Mouse (Mus musculus): ENCODE data around the gene Osbpl9. TPM values are rescaled to one million over a fixed set of nuclear protein-coding genes. Genes with fewer than 3 reads are reported as not detected.

The Osbpl9 gene
- total RNA-seq, 2 experiments from 2014 or later: 56.5 to 58.3 TPM

DNA sequence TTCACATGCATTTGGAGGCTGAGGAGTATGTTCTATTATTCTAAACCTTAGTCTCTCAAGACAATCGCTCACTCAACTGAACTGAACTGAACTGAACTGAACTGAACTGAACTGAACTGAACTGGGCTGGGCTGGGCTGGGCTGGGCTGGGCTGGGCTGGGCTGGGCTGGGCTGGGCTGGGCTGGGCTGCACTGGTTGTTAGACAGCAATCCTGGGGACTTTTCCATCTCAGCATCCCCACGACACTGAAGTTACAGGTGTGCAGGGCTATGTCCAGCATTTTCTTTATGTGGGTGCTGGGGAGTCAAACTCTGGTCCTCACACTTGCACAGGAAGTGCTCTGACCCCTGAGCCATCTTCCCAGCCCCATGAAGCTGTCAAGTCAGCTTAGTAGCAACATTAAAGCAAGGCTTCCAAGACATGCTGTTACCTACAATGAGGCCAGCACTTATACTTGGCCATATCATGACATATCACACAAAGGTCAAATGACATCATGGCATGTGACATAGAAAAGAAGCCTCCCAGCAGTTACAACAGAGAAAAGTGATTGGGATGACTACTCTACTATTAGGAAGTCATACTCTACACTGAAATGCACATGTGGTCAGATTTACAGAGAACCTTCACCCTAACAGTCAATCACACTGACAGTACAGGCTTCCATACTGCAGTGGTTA is 76.2 kb downstream of the Osbpl9 start:
- no peak for DNase-seq (ENCODE audit: extremely low spot score in 1 of 2, low spot score in 2 of 2)
- intact Hi-C loops (cut with DNase I): no loop called here
- TF ChIP-seq CTCF (IDR thresholded peaks at IDR 0.05): no peak

DNA sequence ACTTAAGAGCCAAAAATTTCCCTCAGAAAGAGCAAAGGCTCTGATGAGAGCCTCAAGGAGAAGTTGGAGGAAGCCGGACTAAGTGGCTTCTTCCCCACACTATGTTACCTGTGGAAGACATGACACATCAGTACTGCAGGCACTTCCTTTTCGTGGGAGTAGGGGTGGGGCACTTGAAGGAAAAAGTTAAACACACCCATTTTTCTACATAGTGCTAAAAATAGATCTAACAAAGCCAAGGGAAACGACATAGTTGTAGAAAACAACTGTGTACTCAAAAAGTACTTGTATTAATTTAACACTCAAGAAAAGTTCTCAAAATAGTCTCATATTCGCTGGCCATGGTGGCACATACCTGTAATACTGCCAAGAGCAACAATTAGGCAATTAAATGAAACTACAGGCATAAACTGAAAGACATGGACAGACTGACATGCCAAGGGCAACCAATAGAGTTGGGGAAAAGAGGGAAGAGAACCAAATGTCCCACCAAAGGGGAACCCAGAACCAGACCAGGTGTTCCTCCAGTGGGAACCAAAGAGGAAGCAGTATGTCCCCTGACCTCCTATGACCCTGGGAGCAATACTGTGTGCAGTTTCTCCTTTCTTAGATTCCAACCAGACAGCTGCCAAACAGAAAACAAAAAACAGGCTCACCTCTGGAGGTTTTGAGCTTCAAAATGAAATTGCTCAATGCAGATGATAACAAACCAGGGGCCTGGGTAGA is 79.1 kb downstream of the Osbpl9 start:
- no peak overlapping the region for H3K4me3 ChIP-seq
- H3K27ac ChIP-seq: no peak overlapping the region
- TF ChIP-seq CTCF (IDR thresholded peaks at IDR 0.05): no peak
- intact Hi-C loops (cut with DNase I): loop anchor here (2.0 kb wide), 1 partner anchor 68 kb away; no protein-coding TSS in a partner anchor
- DNase-seq (ENCODE audit: extremely low spot score in 1 of 2, low spot score in 2 of 2): no peak

More for the DNA sequence above, 76.2 kb downstream of the Osbpl9 start:
- H3K27ac ChIP-seq: no peak overlapping the region
- no peak overlapping the region for H3K4me3 ChIP-seq

DNA sequence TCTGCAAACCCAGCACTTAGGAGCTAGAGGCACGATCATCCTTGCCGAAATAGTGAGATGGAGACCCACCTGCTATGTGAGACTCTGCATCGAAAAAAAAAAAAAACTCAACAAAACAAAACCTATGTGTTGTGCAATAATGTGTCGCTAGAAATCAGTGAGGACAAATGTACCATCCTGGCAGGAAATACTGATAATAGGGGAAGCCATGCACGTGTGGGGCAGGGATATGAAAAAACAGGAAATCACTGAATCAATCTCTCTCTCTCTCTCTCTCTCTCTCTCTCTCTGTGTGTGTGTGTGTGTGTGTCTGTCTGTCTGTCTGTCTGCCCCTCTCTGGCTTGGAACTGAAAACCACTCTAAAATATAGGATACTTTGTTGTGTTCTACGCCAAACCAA is 81.3 kb downstream of the Osbpl9 start:
- no peak for DNase-seq (ENCODE audit: extremely low spot score in 1 of 2, low spot score in 2 of 2)
- intact Hi-C loops (cut with DNase I): no loop called here
- Histone ChIP-seq H3K27ac (no peak overlapping the region), H3K4me3 (no peak overlapping the region)
- TF ChIP-seq CTCF (IDR thresholded peaks at IDR 0.05): no peak

DNA sequence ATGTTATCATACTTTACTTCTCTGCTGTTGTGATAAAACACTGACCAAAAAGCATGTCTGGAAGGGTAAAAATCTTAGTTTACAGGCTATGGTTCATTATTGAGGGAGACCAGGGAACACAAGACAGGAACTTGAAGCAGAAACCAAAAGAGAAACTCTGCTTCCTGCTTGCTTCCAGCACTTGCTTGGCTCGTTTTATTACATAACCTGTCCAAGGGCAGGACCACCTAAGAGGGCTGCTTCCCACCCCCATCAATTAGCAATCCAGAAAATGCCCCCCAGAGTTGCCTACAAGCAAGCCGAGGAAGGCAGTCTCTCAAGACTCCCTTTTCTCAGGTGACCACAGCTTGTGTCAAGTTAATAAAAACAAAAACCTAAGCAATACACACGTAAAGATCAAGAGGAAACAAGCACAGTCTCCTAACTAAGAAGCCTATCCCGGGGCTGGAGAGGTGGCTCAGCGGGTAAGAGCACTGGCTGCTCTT is 82.4 kb downstream of the Osbpl9 start:
- intact Hi-C loops (cut with DNase I): loop anchor here (5.0 kb wide), 1 partner anchor 38 kb away; no protein-coding TSS in a partner anchor
- TF ChIP-seq CTCF (IDR thresholded peaks at IDR 0.05): no peak

DNA sequence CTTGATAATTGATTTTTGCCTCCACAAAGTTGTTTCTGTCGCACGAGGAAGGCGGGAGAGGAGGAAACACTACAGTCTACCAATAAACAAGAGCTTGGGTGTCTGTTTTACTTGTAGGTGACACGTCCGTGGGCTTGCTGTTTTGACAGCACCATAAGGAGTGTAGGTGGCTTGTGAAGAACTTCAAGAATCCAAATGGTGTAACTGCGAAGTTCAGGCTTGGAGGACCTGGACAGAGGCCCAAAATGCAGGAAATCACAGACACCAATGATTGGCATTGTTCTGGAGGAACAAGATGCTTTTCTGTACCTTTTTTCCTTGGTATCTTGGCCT is 83.8 kb downstream of the Osbpl9 start:
- Histone ChIP-seq H3K4me3 (peak overlapping the region; percentile 52), H3K27ac (peak overlapping the region; percentile 77)
- peak in 1 of 2 experiments; percentile 43 for DNase-seq (ENCODE audit: extremely low spot score in 1 of 2, low spot score in 2 of 2)
- no peak for TF ChIP-seq CTCF (IDR thresholded peaks at IDR 0.05)
- intact Hi-C loops (cut with DNase I): loop anchor here (5.0 kb wide), 1 partner anchor 39 kb away; no protein-coding TSS in a partner anchor

More for the DNA sequence above, 82.4 kb downstream of the Osbpl9 start:
- Histone ChIP-seq H3K4me3 (no peak overlapping the region), H3K27ac (no peak overlapping the region)
- no peak for DNase-seq (ENCODE audit: extremely low spot score in 1 of 2, low spot score in 2 of 2)

DNA sequence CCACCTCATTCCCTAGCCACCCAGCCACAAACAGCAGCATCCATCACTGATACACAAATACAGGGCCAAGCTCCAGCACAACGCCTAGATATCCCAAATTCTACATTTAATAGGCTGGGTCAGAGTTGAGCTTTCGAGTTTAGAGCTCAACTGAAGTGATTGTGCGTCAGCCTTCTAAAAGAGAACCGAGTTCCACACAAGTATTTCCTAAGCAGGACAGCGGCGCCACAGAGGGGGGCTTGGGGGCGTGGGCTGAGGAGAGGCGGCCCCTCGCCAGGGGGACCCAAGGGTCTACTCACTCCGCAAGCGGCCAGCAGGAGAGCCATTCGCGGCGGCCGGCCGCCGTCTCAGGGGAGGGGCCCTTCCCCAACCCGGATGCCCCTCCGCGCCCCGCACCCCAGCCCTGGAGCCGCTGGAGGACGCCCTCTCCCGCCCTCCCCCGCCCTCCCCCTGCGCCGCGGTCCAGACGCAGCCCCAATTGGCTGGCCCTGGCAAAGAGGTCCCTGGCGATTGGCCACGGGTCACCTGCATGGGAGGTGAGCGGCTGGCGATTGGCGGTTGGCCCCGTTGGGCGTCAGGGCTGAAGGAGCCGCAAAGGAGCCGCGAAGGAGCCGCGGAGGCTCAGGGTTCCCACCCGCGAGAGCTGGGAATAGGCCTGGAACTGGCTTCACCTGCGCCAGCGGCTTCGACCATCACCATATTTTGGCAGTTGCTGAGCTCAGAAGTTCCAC is 84.3 kb downstream of the Osbpl9 start:
- intact Hi-C loops (cut with DNase I): loop anchor here (5.0 kb wide), 1 partner anchor 40 kb away; no protein-coding TSS in a partner anchor
- TF ChIP-seq CTCF (IDR thresholded peaks at IDR 0.05): no peak; the same call in 1 of the 2 replicates

DNA sequence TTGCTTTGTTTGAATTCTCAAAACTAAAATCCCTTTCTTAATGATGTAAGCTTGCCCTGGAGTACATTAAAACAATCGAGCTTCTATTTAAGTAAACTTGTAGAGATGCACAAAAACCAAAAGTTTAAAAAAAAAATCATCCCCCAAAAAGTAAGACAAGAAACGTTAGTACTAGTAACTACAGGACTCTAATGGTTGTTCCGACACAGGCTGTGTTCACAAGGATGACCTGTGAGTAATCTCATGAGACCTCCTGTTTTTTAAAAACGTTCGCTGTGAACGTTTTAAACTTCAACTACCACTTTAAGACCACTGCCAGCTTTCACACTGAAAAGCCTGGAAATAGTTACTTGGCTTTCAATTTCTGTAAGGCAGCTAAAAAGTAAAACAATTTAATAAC is 85.1 kb downstream of the Osbpl9 start:
- Histone ChIP-seq H3K4me3 (peak overlapping the region; percentile 52), H3K27ac (peak overlapping the region; percentile 80; the same call in 1 of the 2 replicates)
- intact Hi-C loops (cut with DNase I): loop anchor here (5.0 kb wide), 1 partner anchor 40 kb away; no protein-coding TSS in a partner anchor
- no peak for DNase-seq (ENCODE audit: extremely low spot score in 1 of 2, low spot score in 2 of 2)
- no peak for TF ChIP-seq CTCF (IDR thresholded peaks at IDR 0.05)

More for the DNA sequence above, 84.3 kb downstream of the Osbpl9 start:
- DNase-seq (ENCODE audit: extremely low spot score in 1 of 2, low spot score in 2 of 2): peak; percentile 68 to 85
- peak overlapping the region; percentile 80 for H3K27ac ChIP-seq
- H3K4me3 ChIP-seq: peak overlapping the region; percentile 52

DNA sequence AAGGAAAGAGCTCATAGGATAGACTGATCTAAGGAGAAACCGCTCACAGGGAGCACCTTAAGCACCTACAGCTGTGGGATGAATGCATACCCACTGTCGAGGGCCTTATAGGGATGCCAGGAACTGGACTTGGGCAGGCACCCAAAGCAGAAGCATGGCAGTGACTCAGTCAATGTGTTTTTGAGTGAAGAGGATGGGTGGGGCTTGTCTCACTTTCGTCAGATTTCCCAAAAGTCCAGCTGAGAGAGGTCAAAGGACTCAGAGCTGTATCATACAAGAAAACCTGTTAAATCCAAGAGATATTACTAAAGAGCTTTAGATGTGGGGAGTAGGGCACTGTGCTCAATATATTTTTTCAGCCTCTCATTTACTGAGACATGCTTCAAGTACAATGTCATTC is 85.6 kb downstream of the Osbpl9 start:
- Histone ChIP-seq H3K4me3 (no peak overlapping the region), H3K27ac (no peak overlapping the region)
- TF ChIP-seq CTCF (IDR thresholded peaks at IDR 0.05): no peak
- DNase-seq (ENCODE audit: extremely low spot score in 1 of 2, low spot score in 2 of 2): no peak
- intact Hi-C loops (cut with DNase I): loop anchor here (5.0 kb wide), 1 partner anchor 41 kb away; no protein-coding TSS in a partner anchor

DNA sequence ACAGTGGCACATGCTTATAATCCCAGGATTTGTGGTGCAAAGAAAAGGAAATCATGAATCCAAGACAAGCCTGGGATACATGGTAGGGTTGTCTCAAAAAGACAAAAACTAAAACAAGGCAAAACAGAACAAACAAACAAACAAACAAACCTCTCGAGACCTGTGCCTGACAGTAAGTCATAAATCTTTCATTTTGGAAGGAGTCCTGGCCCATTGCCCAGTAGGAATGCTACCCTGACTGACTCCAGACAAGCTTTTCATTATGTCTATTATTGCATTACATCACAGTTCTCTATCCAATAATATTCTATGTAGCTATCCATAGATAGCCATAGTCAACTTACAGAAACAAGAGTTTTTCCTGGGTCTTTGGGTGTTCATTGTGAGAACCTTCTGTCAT is 86.3 kb downstream of the Osbpl9 start:
- intact Hi-C loops (cut with DNase I): loop anchor here (5.0 kb wide), 1 partner anchor 42 kb away; no protein-coding TSS in a partner anchor
- TF ChIP-seq CTCF (IDR thresholded peaks at IDR 0.05): no peak
- no peak for DNase-seq (ENCODE audit: extremely low spot score in 1 of 2, low spot score in 2 of 2)
- no peak overlapping the region for H3K27ac ChIP-seq
- no peak overlapping the region for H3K4me3 ChIP-seq

DNA sequence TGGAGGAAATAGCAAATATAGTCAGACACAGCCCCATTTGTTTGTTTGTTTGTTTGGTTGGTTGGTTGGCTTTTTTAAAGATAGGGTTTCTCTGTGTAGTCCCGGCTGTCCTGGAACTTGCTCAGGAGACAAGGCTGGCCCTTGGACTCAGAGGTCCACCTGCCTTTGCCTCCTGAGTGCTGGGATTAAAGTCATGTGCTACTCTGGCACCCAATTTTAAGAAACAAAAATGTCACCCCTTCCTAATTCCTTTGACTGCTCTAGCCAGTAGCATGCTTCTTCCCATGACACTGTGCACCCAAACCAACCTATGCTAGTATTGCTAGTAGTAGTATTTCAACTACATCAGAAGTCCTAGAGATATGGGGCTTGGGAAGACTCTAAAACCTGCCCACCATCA is 87.8 kb downstream of the Osbpl9 start:
- no peak overlapping the region for H3K4me3 ChIP-seq
- TF ChIP-seq CTCF (IDR thresholded peaks at IDR 0.05): no peak
- no peak overlapping the region for H3K27ac ChIP-seq
- intact Hi-C loops (cut with DNase I): no loop called here
- no peak for DNase-seq (ENCODE audit: extremely low spot score in 1 of 2, low spot score in 2 of 2)

DNA sequence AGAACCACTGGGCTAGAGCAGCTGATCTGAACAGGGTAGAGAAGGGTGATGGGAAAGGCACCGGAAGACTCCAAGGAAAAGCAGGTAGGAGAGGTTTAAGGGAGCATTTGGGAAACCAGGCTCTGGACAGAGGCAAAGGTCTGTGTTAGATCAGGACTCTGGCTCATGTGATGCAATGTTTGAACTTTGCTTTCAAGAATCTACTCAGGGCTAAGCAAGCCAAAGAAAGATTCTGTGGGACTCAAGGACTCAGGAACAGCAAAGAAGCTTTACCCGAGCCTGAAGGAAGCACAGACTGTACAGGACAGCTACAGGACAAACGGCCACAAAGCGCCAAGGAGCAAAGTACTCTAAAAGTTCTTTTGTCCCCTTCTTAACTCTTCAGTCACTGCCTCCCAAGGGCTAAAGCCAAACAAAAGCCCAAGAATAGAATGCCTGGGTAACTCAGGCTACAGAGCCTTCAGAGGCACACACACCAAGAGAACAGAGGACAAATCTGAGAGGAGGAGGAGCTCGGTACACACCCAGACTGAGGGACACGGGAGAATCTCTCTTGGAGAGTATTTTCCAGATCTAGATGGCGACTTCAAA is 89.1 kb downstream of the Osbpl9 start:
- intact Hi-C loops (cut with DNase I): no loop called here
- Histone ChIP-seq H3K27ac (no peak overlapping the region), H3K4me3 (no peak overlapping the region)
- DNase-seq (ENCODE audit: extremely low spot score in 1 of 2, low spot score in 2 of 2): no peak
- TF ChIP-seq CTCF (IDR thresholded peaks at IDR 0.05): no peak

Measured in left cerebral cortex, adult 2 months (tissue).